Mouse (Mus musculus): Measurements from ENCODE around the gene Tceanc.

DNA sequence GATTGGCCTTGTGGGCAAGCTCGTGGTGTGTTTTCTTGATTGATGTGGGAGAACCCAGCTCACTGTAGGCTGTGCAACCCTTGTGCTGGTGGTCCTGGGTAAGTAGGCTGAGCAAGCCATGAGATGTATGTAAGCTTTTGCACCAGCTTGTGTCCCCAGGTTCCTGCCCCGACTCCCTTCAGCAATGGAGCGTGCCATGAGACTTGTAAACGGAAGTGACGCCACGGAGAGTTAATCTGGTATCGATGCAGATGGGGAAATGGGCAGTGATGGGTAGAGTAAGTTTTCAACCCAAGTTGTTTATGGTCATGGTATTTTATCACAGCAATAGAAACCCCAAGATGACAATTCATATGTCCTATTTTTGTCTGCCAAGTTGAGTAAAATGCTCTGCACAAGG, 50.0 kb downstream of the Tceanc start:
- TF ChIP-seq MAFK (IDR thresholded peaks at IDR 0.05; ENCODE audit: insufficient read depth, low read depth, low read length) (no peak), ZC3H11A (IDR thresholded peaks at IDR 0.05; ENCODE audit: borderline replicate concordance, low read depth, low read length) (no peak), CHD2 (IDR thresholded peaks at IDR 0.05; ENCODE audit: low read depth, low read length) (no peak), HCFC1 (IDR thresholded peaks at IDR 0.05; ENCODE audit: borderline replicate concordance, insufficient read depth, low read length) (no peak)

All from ES-E14 (cell line).